Mouse (Mus musculus): Measurements from ENCODE around the gene 1700024P04Rik.

1700024P04Rik gene

DNA sequence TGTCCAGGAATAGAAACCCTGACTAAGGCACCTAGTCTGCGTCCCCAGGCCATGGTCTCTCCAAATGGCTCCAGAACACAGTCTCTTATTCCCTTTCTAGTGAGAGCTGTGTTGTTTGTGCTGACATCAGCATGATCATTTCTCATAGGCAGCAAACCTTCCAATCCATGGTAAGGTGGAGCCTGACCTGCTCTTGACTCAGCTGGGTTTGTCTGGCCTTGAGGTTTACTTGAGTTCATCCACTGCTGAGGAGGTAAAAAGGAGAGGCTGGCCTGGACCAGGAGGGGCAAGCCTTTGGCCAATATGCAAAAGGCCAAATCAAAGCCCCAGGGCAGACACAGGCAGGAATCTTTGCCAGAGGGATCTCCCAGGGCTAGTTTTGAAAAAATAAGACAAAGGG, 20.8 kb downstream of the 1700024P04Rik start:
- DNase-seq = no peak

DNA sequence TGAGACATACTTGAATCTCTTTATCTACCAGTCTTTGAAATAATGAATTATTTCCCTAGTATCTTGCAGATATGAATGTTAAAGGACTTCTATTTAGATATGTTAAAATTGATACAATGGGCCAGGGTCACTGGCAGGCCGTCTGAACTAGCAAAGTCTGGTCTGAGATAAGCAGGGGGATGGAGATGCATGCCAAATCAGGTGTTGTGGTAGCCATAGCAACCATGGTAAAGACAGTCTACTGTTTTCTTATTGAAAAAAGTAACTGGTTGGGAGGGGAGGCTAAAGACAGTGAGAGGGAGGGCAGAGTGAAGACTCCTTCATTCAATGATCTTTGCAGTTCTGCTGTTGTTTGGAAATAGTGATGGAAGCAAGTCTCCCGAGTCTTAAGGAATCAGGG, 26.2 kb downstream of the 1700024P04Rik start:
- no peak for DNase-seq

- no peak for DNase-seq
Measured at GRCm38 (mm10) chr13:98956209-98956608, 28.2 kb downstream of the 1700024P04Rik start.

GRCm38 (mm10) chr13:98955676-98956075, 28.7 kb downstream of the 1700024P04Rik start:
- no peak for DNase-seq

DNA sequence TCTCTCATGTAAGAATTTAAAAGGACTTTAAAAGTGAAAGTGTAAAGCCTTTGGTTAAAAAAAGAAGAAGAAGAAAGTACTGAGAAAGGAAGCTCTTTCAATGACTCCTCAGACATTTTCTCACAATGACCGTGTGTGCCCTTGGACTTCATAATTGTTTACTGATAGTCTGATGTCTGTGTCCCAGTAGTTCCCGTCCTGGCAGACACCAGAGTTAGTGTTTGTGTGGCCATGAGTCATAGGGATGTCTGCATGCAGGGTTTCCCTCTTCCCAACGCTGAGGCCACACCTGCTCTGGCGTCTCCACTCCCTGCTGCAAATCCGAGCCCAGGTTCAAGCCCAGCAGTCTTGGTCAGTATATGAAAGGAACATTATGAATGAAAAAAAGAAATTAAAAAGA, 29.1 kb downstream of the 1700024P04Rik start:
- DNase-seq = no peak

DNA sequence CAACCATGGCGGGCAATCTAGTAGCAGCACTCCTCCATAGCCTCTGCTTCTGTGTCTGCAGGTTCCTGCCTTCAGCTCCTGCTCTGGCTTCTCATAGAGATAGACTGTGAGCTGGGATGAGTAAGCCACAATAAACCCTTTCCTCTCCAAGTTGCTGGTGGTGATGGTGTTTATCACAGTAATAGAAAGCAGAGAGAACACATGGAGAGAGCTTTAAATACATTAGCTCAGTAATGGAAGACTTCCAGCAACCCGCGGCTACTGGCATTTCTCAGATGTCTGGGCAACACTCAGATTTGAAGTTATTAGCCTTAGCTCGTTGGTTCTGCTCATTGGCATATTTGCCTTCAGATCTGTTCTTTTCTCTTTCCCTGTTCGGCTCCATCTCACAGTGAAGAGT, 30.5 kb downstream of the 1700024P04Rik start:
- DNase-seq = peak; percentile 37

DNA sequence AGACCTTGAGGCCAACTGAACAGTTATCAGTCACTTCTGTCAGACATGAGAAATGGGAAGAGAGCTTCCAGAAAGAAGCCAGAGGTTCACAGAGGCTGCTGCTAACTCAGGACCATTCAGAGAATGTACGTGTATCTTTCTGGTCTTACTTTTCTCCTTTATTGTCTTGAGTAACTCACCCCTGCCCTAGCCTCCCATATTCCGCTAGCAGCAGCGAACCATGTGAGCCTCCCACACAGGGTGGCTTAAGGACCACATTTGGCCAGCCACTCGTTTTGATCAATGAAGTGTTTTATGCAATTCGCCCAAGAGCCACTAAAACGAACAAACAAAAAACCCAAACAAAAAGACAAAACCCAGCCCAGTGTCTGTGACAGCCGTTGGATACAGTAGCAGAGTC, 32.4 kb downstream of the 1700024P04Rik start:
- DNase-seq = no peak

GRCm38 (mm10) chr13:98948146-98948545, 36.2 kb downstream of the 1700024P04Rik start:
- DNase-seq = no peak

DNA sequence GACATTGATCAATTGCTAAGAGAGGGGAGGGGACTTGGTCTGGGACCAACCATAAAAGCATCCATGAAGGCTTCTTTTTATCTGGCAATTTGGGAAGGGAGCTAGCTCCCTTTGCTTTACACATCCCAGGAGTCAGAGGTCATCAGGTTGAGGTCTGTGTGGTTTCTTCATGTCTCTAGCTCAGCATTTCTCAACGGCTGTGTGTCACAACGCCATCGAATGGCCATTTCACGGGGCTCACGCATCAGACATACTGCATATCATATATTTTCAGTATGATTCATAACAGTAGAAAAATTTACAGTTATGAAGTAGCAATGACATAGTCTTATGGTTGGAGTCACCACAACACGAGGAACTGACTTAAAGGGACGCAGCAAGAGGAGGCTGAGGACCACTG, 37.9 kb downstream of the 1700024P04Rik start:
- DNase-seq = no peak

DNA sequence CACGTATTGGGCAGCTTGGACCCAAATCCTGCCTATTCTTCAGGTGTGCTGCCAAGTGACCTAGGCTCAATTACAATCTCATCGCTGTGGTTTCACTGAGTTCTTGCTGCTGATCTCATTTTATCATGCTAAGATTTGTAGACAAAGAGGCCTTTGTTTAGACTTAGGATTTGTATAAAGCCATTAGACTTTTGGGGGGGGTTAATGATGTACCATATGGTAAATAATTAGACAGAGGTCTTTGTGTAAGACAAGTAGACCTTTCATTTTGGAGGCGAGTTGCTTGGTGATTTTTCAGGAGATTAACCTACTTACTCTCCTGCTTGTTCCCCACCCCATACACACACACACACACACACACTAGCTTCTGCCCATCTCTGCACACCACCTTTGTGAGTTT, 38.5 kb downstream of the 1700024P04Rik start:
- no peak for DNase-seq

DNA sequence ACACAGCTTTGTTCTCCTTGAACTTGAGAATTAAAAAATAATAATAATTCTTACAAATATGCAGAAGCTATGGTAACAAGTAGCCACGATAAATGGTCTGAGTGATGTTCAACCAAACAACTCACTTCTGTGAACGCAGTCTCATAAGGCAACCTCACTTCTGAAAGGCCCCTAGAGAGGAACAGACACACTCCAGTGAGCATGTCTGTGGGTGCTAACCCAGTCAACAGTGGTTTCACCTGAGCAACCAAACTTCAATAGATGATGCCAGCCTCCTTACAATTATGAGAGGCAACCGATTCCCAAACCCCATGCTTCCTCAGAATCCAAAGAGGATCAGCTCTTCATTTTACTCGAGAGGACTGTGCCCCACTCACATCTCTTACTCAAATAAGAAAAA, 39.0 kb downstream of the 1700024P04Rik start:
- DNase-seq = no peak

- DNase-seq = no peak
Measured at GRCm38 (mm10) chr13:98944620-98945081, 39.7 kb downstream of the 1700024P04Rik start.

- DNase-seq = no peak
Measured at GRCm38 (mm10) chr13:98942360-98942759, 42.0 kb downstream of the 1700024P04Rik start.

DNA sequence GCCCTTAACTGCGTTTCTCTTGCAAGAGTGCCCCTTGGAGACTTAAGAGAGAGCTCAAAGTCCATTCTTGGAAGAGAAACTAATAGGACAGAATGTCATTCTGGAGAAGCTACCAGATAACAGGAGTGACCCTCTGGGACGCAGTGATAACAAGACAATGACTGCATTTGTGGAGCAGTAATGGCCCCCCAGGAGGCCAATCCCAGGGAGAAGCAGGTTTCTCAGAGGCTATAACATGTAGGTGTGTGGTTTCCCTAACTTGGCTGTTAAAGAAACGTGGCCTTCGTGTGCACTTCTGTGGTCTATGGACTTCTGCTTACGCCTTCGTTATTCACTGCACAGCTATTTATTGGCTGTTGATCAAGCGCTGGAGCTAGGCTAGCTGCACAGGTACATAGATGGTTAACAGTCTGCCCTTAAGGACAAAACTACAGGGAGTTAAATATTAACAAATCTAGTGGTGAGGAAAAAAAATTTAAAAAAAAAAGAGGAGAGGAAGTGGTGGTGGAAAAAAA, 42.5 kb downstream of the 1700024P04Rik start:
- no peak for DNase-seq

DNA sequence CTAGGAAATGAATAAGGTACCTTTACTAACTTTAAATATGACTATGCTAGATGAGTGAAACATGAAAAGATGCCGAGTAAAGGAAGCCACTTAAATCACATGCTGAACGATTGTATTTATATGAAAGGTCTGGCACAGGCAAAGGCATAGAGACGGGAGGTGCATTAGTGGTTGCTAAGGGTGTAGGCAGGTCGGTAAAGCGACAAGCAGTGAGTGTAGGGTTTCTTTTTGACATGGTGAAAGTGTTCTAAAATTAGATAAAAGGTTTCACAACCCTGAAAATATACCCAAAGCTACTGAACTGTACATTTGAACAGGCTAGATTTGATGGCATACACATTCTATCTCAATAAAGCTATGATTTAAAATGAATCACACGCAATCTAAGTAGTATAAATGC, 47.3 kb downstream of the 1700024P04Rik start:
- no peak for DNase-seq
